Mouse (Mus musculus): ENCODE results near the gene Theg. TPM values are rescaled to one million over a fixed set of nuclear protein-coding genes. Genes with fewer than 3 reads are reported as not detected.
A peak's percentile ranks its signal among the peaks of the same experiment; 100 is the strongest.

Gene Theg
- polyA plus RNA-seq, 1 experiment from 2014 or later, result not detected

- Histone ChIP-seq H3K4me1 (ENCODE audit: control insufficient read depth, insufficient read depth, low read length) (0 out of 2 replicates have a peak, but pooled peaks cover 3% of the 10 kb centered on the region), H3K27ac (ENCODE audit: low read depth, low read length) (no peak overlapping the region), H3K9me3 (ENCODE audit: control insufficient read depth, low read length) (no peaks in the 10 kb centered on the region), H3K27me3 (ENCODE audit: control insufficient read depth, insufficient read depth, low read length) (no peaks in the 10 kb centered on the region), H3K4me3 (ENCODE audit: low read length) (no peak overlapping the region), H3K9ac (ENCODE audit: low read depth, low read length) (no peak overlapping the region), H3K4me2 (replicated peaks; ENCODE audit: low read depth, low read length) (no peak overlapping the region), H3K36me3 (ENCODE audit: control insufficient read depth, insufficient read depth, low read length) (no peaks in the 10 kb centered on the region)
- WGBS, result 61% methylated on average over 6 of the region's 6 CpGs
- no peak for ATAC-seq (ENCODE audit: low FRiP score, low TSS enrichment)
Measured at GRCm38 (mm10) chr10:79575754-79576153, 11.4 kb downstream of the Theg start.

GRCm38 (mm10) chr10:79574796-79575195, 12.3 kb downstream of the Theg start:
- Histone ChIP-seq H3K4me3 (ENCODE audit: low read length) (no peak overlapping the region), H3K4me1 (ENCODE audit: control insufficient read depth, insufficient read depth, low read length) (0 out of 2 replicates have a peak, but pooled peaks cover 3% of the 10 kb centered on the region), H3K36me3 (ENCODE audit: control insufficient read depth, insufficient read depth, low read length) (no peaks in the 10 kb centered on the region), H3K27ac (ENCODE audit: low read depth, low read length) (no peak overlapping the region), H3K9ac (ENCODE audit: low read depth, low read length) (no peak overlapping the region), H3K9me3 (ENCODE audit: control insufficient read depth, low read length) (no peaks in the 10 kb centered on the region), H3K4me2 (replicated peaks; ENCODE audit: low read depth, low read length) (no peak overlapping the region), H3K27me3 (ENCODE audit: control insufficient read depth, insufficient read depth, low read length) (no peaks in the 10 kb centered on the region)
- no peak for ATAC-seq (ENCODE audit: low FRiP score, low TSS enrichment)
- 95% methylated on average over 6 of the region's 6 CpGs for WGBS

- H3K27me3 ChIP-seq (ENCODE audit: control insufficient read depth, insufficient read depth, low read length), result no peaks in the 10 kb centered on the region
- H3K4me1 ChIP-seq (ENCODE audit: control insufficient read depth, insufficient read depth, low read length), result 0 out of 2 replicates have a peak, but pooled peaks cover 3% of the 10 kb centered on the region
- no peak for ATAC-seq (ENCODE audit: low FRiP score, low TSS enrichment)
- no peak overlapping the region for H3K4me3 ChIP-seq (ENCODE audit: low read length)
- no peaks in the 10 kb centered on the region for H3K36me3 ChIP-seq (ENCODE audit: control insufficient read depth, insufficient read depth, low read length)
- WGBS, result 81% methylated on average over 8 of the region's 8 CpGs
- H3K9ac ChIP-seq (ENCODE audit: low read depth, low read length), result no peak overlapping the region
- H3K9me3 ChIP-seq (ENCODE audit: control insufficient read depth, low read length), result no peaks in the 10 kb centered on the region
- no peak overlapping the region for H3K27ac ChIP-seq (ENCODE audit: low read depth, low read length)
- no peak overlapping the region for H3K4me2 ChIP-seq (replicated peaks; ENCODE audit: low read depth, low read length)
Measured at GRCm38 (mm10) chr10:79574350-79574749, 12.8 kb downstream of the Theg start.

GRCm38 (mm10) chr10:79573611-79574010, 13.5 kb downstream of the Theg start:
- Histone ChIP-seq H3K27ac (ENCODE audit: low read depth, low read length) (no peak overlapping the region), H3K4me2 (replicated peaks; ENCODE audit: low read depth, low read length) (no peak overlapping the region), H3K36me3 (ENCODE audit: control insufficient read depth, insufficient read depth, low read length) (no peaks in the 10 kb centered on the region), H3K27me3 (ENCODE audit: control insufficient read depth, insufficient read depth, low read length) (no peaks in the 10 kb centered on the region), H3K4me3 (ENCODE audit: low read length) (no peak overlapping the region), H3K9ac (ENCODE audit: low read depth, low read length) (no peak overlapping the region), H3K9me3 (ENCODE audit: control insufficient read depth, low read length) (no peaks in the 10 kb centered on the region), H3K4me1 (ENCODE audit: control insufficient read depth, insufficient read depth, low read length) (0 out of 2 replicates have a peak, but pooled peaks cover 3% of the 10 kb centered on the region)
- WGBS, result 86% methylated on average over 6 of the region's 6 CpGs
- 0 out of 2 replicates have a peak, but pooled peaks have one; percentile 32 for ATAC-seq (ENCODE audit: low FRiP score, low TSS enrichment)

- H3K36me3 ChIP-seq (ENCODE audit: control insufficient read depth, insufficient read depth, low read length), result no peaks in the 10 kb centered on the region
- 0 out of 2 replicates have a peak, but pooled peaks cover 3% of the 10 kb centered on the region for H3K4me1 ChIP-seq (ENCODE audit: control insufficient read depth, insufficient read depth, low read length)
- no peak overlapping the region for H3K4me3 ChIP-seq (ENCODE audit: low read length)
- H3K9me3 ChIP-seq (ENCODE audit: control insufficient read depth, low read length), result no peaks in the 10 kb centered on the region
- 95% methylated on average over 2 of the region's 2 CpGs for WGBS
- ATAC-seq (ENCODE audit: low FRiP score, low TSS enrichment), result no peak
- H3K4me2 ChIP-seq (replicated peaks; ENCODE audit: low read depth, low read length), result no peak overlapping the region
- H3K27me3 ChIP-seq (ENCODE audit: control insufficient read depth, insufficient read depth, low read length), result no peaks in the 10 kb centered on the region
- H3K9ac ChIP-seq (ENCODE audit: low read depth, low read length), result no peak overlapping the region
- no peak overlapping the region for H3K27ac ChIP-seq (ENCODE audit: low read depth, low read length)
Measured at GRCm38 (mm10) chr10:79571314-79571713, 15.8 kb downstream of the Theg start.

GRCm38 (mm10) chr10:79569921-79570320, 17.2 kb downstream of the Theg start:
- H3K9ac ChIP-seq (ENCODE audit: low read depth, low read length), result no peak overlapping the region
- ATAC-seq (ENCODE audit: low FRiP score, low TSS enrichment), result no peak
- H3K36me3 ChIP-seq (ENCODE audit: control insufficient read depth, insufficient read depth, low read length), result no peaks in the 10 kb centered on the region

GRCm38 (mm10) chr10:79559716-79560115, 27.4 kb downstream of the Theg start:
- Histone ChIP-seq H3K36me3 (ENCODE audit: control insufficient read depth, insufficient read depth, low read length) (no peaks in the 10 kb centered on the region), H3K27ac (ENCODE audit: low read depth, low read length) (no peak overlapping the region), H3K9ac (ENCODE audit: low read depth, low read length) (no peak overlapping the region), H3K4me3 (ENCODE audit: low read length) (no peak overlapping the region), H3K27me3 (ENCODE audit: control insufficient read depth, insufficient read depth, low read length) (no peaks in the 10 kb centered on the region), H3K4me1 (ENCODE audit: control insufficient read depth, insufficient read depth, low read length) (no peaks in the 10 kb centered on the region), H3K9me3 (ENCODE audit: control insufficient read depth, low read length) (no peaks in the 10 kb centered on the region), H3K4me2 (replicated peaks; ENCODE audit: low read depth, low read length) (no peak overlapping the region)
- no peak for ATAC-seq (ENCODE audit: low FRiP score, low TSS enrichment)
- 89% methylated on average over 2 of the region's 2 CpGs for WGBS

More at GRCm38 (mm10) chr10:79569921-79570320, 17.2 kb downstream of the Theg start:
- 92% methylated on average over 5 of the region's 5 CpGs for WGBS
- H3K27me3 ChIP-seq (ENCODE audit: control insufficient read depth, insufficient read depth, low read length), result no peaks in the 10 kb centered on the region
- no peaks in the 10 kb centered on the region for H3K9me3 ChIP-seq (ENCODE audit: control insufficient read depth, low read length)
- no peak overlapping the region for H3K4me3 ChIP-seq (ENCODE audit: low read length)
- H3K4me2 ChIP-seq (replicated peaks; ENCODE audit: low read depth, low read length), result no peak overlapping the region
- H3K27ac ChIP-seq (ENCODE audit: low read depth, low read length), result no peak overlapping the region
- no peaks in the 10 kb centered on the region for H3K4me1 ChIP-seq (ENCODE audit: control insufficient read depth, insufficient read depth, low read length)

GRCm38 (mm10) chr10:79557496-79557895, 29.6 kb downstream of the Theg start:
- Histone ChIP-seq H3K9ac (ENCODE audit: low read depth, low read length) (no peak overlapping the region), H3K9me3 (ENCODE audit: control insufficient read depth, low read length) (no peaks in the 10 kb centered on the region), H3K4me1 (ENCODE audit: control insufficient read depth, insufficient read depth, low read length) (peaks cover 9% of the 10 kb centered on the region; the same call in 1 of the 2 replicates), H3K27me3 (ENCODE audit: control insufficient read depth, insufficient read depth, low read length) (no peaks in the 10 kb centered on the region), H3K27ac (ENCODE audit: low read depth, low read length) (no peak overlapping the region), H3K36me3 (ENCODE audit: control insufficient read depth, insufficient read depth, low read length) (no peaks in the 10 kb centered on the region), H3K4me2 (replicated peaks; ENCODE audit: low read depth, low read length) (no peak overlapping the region), H3K4me3 (ENCODE audit: low read length) (no peak overlapping the region)
- no peak for ATAC-seq (ENCODE audit: low FRiP score, low TSS enrichment)
- WGBS, result 91% methylated on average over 5 of the region's 5 CpGs

- Histone ChIP-seq H3K27ac (ENCODE audit: low read depth, low read length) (no peak overlapping the region), H3K4me2 (replicated peaks; ENCODE audit: low read depth, low read length) (no peak overlapping the region), H3K4me3 (ENCODE audit: low read length) (no peak overlapping the region), H3K36me3 (ENCODE audit: control insufficient read depth, insufficient read depth, low read length) (no peaks in the 10 kb centered on the region), H3K27me3 (ENCODE audit: control insufficient read depth, insufficient read depth, low read length) (no peaks in the 10 kb centered on the region), H3K4me1 (ENCODE audit: control insufficient read depth, insufficient read depth, low read length) (peaks cover 14% of the 10 kb centered on the region; the same call in 1 of the 2 replicates), H3K9me3 (ENCODE audit: control insufficient read depth, low read length) (no peaks in the 10 kb centered on the region), H3K9ac (ENCODE audit: low read depth, low read length) (no peak overlapping the region)
- no peak for ATAC-seq (ENCODE audit: low FRiP score, low TSS enrichment)
- WGBS, result 86% methylated on average over 5 of the region's 5 CpGs
Measured at GRCm38 (mm10) chr10:79556951-79557350, 30.2 kb downstream of the Theg start.

Data from kidney, embryonic 14.5 days (tissue).